Mouse (Mus musculus) ovary, postnatal 36 days (tissue): ENCODE data around the gene Atp8a2.

Source experiments
- DNase-seq: peaks from one replicate; pipeline ENCODE4 v3.0.0; 2022; ENCODE audit warnings: low spot score, mixed read lengths

Gene Atp8a2

DNA sequence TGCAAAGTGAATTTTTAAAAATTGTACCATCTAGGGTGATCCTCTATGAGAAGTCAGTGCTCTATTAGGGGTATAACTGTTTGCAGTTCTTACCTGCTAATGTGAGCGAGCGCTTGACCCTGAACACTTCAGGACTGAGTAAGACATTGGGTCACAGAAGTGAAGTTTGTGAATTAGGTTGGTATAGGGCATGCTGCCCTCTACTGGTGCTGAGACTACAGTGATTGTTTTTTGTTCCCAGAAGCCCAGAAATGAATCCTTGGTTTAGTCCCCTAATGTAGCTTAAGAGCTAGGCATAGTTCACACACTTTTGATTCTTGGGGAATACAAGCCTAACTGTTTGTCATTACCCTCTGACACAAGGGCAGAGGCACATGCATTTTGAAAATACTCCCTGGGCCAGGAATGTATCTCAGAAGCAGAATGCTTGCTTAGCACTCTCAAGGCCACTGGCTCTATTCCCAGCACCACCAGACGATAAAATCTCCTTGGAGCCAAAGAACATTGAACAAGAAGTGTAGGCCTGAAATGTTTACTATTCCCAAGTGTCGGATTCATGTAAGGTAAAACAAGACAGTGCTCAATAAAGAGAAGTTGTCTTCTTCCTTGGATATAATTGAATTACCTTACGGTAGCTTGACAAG, 592.9 kb downstream of the Atp8a2 start:
- no peak for DNase-seq

DNA sequence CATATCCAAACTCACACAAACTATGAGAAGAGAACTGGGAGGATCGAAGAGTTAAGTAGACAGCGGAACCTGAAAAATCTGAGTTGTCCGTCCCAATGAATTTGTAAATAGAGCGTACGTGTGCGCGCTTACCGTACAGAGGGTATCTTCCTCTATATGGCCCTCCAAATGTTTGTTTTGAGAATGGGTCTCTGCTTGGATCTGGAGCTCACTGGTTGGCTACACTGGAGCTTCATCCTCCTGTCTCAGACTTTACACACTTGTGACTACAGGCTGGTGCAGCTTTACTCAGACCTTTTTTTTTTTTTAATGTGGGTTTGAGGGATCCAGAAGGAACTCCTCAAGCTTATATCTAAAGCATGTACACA, 598.7 kb downstream of the Atp8a2 start:
- no peak for DNase-seq

DNA sequence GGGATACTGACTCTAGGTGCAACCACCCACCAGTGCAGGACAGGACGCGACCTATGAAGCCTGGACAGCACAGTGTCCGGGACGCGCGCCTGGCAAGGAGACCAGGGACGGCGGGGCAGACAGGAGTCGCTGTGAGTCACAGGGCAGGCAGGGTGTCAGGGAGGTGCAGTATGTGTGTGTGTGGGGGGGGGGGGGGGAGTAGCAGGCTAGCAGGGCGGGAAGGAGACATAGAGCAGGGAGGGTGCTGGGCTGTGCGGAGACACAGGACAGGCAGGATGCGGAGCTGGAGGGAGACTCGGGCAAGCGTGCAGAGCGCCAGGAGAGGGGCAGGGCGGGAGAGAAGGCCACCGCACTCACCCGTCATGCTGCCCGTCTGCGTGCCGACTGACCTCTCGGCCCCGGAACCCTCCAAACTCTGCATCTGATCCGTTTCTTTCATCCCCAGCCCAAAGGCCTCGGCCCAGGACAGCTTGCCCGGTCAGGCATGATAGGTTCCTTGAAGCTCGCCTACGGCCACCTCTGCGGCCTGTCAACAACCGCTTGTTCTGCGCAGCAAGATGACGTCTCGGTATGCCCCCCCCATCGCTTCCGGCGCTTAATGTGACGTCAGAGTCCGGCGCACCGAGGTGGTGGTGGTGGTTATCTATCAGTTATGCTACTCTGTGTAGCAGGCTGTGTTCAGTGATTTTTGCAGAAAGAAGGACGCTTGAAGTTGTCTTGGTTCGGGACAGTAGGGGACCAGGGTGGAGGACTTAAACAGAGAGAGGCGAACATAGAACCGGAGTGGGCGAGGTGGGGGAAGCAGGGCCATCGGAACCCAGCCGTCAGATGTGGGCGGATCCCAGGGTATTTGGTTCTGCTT, 599.4 kb downstream of the Atp8a2 start, which contains the start of gene Cdadc1:
Gene Cdadc1, minus strand, starts transcription at position 562 of the 862 bp plus-strand sequence.
- peak; percentile 93 for DNase-seq

DNA sequence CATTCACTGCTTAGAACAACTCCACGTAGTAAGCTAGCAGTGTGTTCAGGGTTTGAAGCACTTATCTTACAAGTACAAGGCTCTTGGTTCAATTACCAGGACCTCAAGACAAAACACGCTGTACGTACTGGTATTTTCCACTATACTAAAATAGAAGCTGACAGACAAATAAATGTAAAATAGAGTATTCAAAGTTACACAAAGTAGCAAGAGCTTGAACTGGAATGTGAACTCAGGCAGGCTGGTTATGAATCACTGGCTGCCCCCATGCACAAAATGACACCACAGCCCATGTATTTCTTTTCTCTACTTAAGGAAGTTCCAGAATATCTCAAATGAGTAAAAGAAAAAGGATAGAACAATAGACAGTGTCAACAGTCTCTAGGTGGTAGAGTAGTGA, 602.0 kb downstream of the Atp8a2 start:
- DNase-seq: no peak

DNA sequence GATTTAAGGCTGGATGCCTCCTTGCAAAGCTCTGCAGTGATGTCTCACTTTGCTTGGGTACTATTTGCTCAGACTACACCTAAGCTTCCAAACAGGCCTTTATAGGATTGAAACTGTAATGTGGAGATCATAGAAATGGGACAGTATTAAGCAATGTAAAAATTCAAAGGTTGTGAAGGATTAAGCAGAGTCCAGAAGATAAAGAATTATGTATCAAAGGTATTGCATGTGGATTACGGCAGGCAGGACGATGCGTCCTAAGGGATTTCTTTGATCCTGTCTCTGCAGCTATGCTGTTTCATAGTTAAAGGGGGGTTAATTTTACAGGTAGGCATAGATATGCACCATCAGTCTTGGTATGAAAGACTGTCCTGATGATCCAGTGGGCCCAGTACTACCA, 604.4 kb downstream of the Atp8a2 start:
- no peak for DNase-seq

DNA sequence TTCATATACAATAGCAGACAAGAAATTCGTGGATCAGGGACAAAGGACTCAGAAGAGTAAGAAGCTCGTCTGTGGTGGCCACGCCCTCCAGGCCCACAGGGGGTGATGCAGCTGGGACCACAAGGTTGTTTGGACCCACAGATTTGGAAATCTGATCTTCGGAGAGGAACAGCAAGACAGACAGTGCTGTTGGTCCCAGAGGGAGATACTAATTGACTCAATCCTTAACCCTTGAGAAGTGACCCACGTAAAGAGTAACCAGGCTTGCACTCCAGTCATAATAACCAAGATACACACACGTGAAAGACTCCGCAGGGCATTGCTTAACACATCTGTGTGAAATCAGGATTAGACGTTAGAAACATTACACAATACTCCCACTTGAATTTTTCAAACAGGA, 605.1 kb downstream of the Atp8a2 start:
- DNase-seq: no peak

DNA sequence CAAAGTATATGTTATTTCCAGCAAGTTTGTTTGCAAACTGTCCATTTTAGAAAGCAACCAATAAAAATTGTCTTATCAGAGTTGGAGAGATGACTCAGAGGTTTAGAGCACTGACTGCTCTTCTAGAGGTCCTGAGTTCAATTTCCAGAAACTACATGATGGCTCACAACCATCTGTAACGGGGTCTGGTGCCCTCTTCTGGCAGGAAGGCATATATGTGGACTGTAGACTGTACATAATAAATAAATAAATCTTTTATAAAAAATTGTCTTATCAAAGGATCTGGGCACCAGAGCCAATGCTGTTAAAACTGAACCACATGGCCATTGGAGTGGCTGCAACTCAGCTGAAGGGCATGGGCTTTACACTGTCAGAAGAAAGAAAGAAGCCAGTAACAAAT, 606.4 kb downstream of the Atp8a2 start:
- DNase-seq: no peak
